Comparison of ENCODE assay signal across 9 mouse cellular contexts in genomic region chr16:38197299-38197698, GRCm38 (mm10).
DNase-seq lines count a peak whose midpoint lies in the region; ATAC-seq lines count a peak whose summit lies in the region.
"Had no signal": no experiment of that assay in that cellular context is flagged by ENCODE, and none has a peak within 500 bp of the region (broad histone marks: within the 10 kb centered on the region; RNA-seq: fewer than 3 reads in every experiment).

No protein-coding gene starts in this region.

- H3K27me3 ChIP-seq in heart, embryonic 12.5 days (replicated peaks): no peaks in the 10 kb centered on the region
- H3K27me3 ChIP-seq in hindbrain, embryonic 13.5 days: no peaks in the 10 kb centered on the region
- no peaks in the 10 kb centered on the region for H3K27me3 ChIP-seq in midbrain, embryonic 13.5 days
- H3K27me3 ChIP-seq: megakaryocyte, embryonic 14.5 days had no signal

- no peak overlapping the region for H3K4me3 ChIP-seq in heart, embryonic 12.5 days
- H3K4me3 ChIP-seq in hindbrain, embryonic 13.5 days: no peak overlapping the region
- H3K4me3 ChIP-seq in midbrain, embryonic 13.5 days (replicated peaks): no peak overlapping the region
- H3K4me3 ChIP-seq: megakaryocyte, embryonic 14.5 days had no signal

- H3K4me2 ChIP-seq in heart, embryonic 12.5 days: no peak overlapping the region
- no peak overlapping the region for H3K4me2 ChIP-seq in hindbrain, embryonic 13.5 days
- H3K4me2 ChIP-seq in midbrain, embryonic 13.5 days (replicated peaks): no peak overlapping the region

- H3K27ac ChIP-seq in heart, embryonic 12.5 days (ENCODE audit: poor library complexity, severe bottlenecking): no peak overlapping the region
- peak overlapping the region; percentile 37; the same call in 1 of the 2 replicates for H3K27ac ChIP-seq in hindbrain, embryonic 13.5 days
- no peak overlapping the region; the same call in 1 of the 2 replicates for H3K27ac ChIP-seq in midbrain, embryonic 13.5 days

- WGBS in heart, embryonic 12.5 days: 47% methylated on average over 4 of the region's 4 CpGs
- 58% methylated on average over 4 of the region's 4 CpGs for WGBS in hindbrain, embryonic 13.5 days
- 48% methylated on average over 4 of the region's 4 CpGs for WGBS in midbrain, embryonic 13.5 days

- ATAC-seq in heart, embryonic 12.5 days (ENCODE audit: insufficient number of reproducible peaks, low FRiP score): no peak
- peak; percentile 61 for ATAC-seq in hindbrain, embryonic 13.5 days (ENCODE audit: low FRiP score)
- peak; percentile 73 for ATAC-seq in midbrain, embryonic 13.5 days

- peaks cover 5% of the 10 kb centered on the region for H3K4me1 ChIP-seq in heart, embryonic 12.5 days (replicated peaks)
- 0 out of 2 replicates have a peak, but pooled peaks cover 4% of the 10 kb centered on the region for H3K4me1 ChIP-seq in hindbrain, embryonic 13.5 days (replicated peaks)
- H3K4me1 ChIP-seq in midbrain, embryonic 13.5 days (replicated peaks): 0 out of 2 replicates have a peak, but pooled peaks cover 4% of the 10 kb centered on the region

- no peak overlapping the region for H3K9ac ChIP-seq in heart, embryonic 12.5 days
- no peak overlapping the region for H3K9ac ChIP-seq in hindbrain, embryonic 13.5 days
- no peak overlapping the region for H3K9ac ChIP-seq in midbrain, embryonic 13.5 days (replicated peaks)

- peak; percentile 25 to 57 for DNase-seq in heart, adult 9 months (ENCODE audit: low spot score in 2 of 2)
- DNase-seq in adipocyte (ENCODE audit: low spot score): peak; percentile 75
- DNase-seq in embryo, embryonic 10.5 days (ENCODE audit: low spot score): peak; percentile 72
- peak; percentile 74 to 80 for DNase-seq in left cerebral cortex, adult 18-20 months (ENCODE audit: low spot score in 2 of 2)
- DNase-seq in spleen, postnatal 4 days (ENCODE audit: low spot score in 2 of 2): peak; percentile 52 to 77

- H3K36me3 ChIP-seq in heart, embryonic 12.5 days: peaks cover 43% of the 10 kb centered on the region
- peaks cover 34% of the 10 kb centered on the region for H3K36me3 ChIP-seq in hindbrain, embryonic 13.5 days
- H3K36me3 ChIP-seq in midbrain, embryonic 13.5 days: peaks cover 43% of the 10 kb centered on the region

- no peaks in the 10 kb centered on the region for H3K9me3 ChIP-seq in heart, embryonic 12.5 days (replicated peaks)
- no peaks in the 10 kb centered on the region for H3K9me3 ChIP-seq in hindbrain, embryonic 13.5 days
- no peaks in the 10 kb centered on the region for H3K9me3 ChIP-seq in midbrain, embryonic 13.5 days
- H3K9me3 ChIP-seq: megakaryocyte, embryonic 14.5 days had no signal
